Mouse (Mus musculus) lung, adult 2 months (tissue): Measurements from ENCODE around the gene Jmjd1c. TPM values are rescaled to one million over a fixed set of nuclear protein-coding genes. Genes with fewer than 3 reads are reported as not detected.
"Not testable (repeated sequence)": the region's sequence is repeated elsewhere in the genome, so short reads cannot be mapped to it uniquely, and the experiment has no call there.

ENCODE experiments used
- DNase-seq: peaks from one replicate; pipeline ENCODE4 v3.0.0; 2022
- H3K4me1 ChIP-seq: fragments of 200-500 bp; 2 replicates; pipeline ENCODE4 v1.6.1; 2011; ENCODE audit warnings: low read length; ENCODE audit not compliant: control insufficient read depth, insufficient read depth
- H3K4me3 ChIP-seq: fragments of 200-500 bp; replicated peaks from 2 replicates; pipeline ENCODE3; 2011; ENCODE audit warnings: low read depth, mild to moderate bottlenecking, control low read depth, low read length; ENCODE audit errors: extremely low read depth
- CTCF ChIP-seq: fragments of 200-500 bp; IDR thresholded peaks from 2 replicates; pipeline ENCODE4 v1.5.1; 2011; ENCODE audit warnings: mild to moderate bottlenecking, low read length, control low read depth; ENCODE audit not compliant: insufficient read depth
- POLR2A ChIP-seq: fragments of 200-500 bp; IDR thresholded peaks from 2 replicates; pipeline ENCODE4 v1.6.1; 2011; ENCODE audit warnings: low read depth, mild to moderate bottlenecking, control low read depth, low read length, borderline replicate concordance; ENCODE audit errors: extremely low read depth
- WGBS: fragments of 180-500 bp; shearing (Covaris S2); methylation state at CpG from one replicate; pipeline ENCODE4 v1.1.7; 2018; 5-methylcytosine and 5-hydroxymethylcytosine counted together
- polyA plus RNA-seq: library from polyadenylated mRNA; depleted of rRNA; stranded (reverse); fragments of >200 nt; gene quantifications from 2 replicates; pipeline ENCODE4 v1.2.3, GENCODE M21; 2012

The Jmjd1c gene
- polyA plus RNA-seq, 1 experiment = 16.4 TPM

DNA sequence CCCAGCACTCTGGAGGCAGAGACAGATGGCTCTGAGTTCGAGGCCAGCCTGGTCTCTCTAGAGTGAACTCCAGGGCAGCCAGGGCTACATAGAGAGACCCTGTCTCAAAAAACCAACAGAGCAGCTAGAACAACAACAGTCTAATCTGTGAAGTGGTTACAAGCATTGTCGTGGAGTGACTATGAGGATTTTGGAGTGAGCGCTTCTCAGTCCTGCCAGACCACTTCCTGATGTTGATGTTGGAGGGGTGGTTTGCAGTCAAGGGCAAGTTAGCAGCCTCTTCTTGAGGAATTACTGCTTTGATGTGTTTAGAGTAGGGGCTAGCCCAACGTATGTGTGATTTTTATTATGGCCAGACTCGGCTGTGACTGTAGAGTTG is 15.9 kb downstream of the Jmjd1c start:
- DNase-seq = no peak
- TF ChIP-seq POLR2A (no peak), CTCF (no peak)
- Histone ChIP-seq H3K4me3 (no peak overlapping the region), H3K4me1 (peaks cover 10% of the 10 kb centered on the region)
- WGBS = 43% methylated on average over 5 of the region's 5 CpGs

DNA sequence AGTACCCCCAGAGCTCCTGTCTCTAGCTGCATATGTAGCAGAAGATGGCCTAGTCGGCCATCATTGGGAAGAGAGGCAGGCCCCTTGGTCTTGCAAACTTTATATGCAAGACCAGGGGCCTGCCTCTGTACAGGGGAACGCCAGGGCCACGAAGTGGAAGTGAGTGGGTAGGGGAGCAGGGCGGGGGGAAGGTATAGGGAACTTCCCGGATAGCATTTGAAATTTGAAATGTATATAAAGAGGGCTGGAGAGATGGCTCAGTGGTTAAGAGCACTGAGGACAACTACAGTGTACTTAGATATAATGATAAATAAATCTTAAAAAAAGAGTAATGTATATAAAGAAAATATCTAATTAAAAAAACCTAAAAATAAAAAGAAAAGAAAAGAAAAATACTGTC is 17.0 kb downstream of the Jmjd1c start:
- not testable (repeated sequence) for DNase-seq, H3K4me1 ChIP-seq, H3K4me3 ChIP-seq
- WGBS = 85% methylated on average over 5 of the region's 5 CpGs

DNA sequence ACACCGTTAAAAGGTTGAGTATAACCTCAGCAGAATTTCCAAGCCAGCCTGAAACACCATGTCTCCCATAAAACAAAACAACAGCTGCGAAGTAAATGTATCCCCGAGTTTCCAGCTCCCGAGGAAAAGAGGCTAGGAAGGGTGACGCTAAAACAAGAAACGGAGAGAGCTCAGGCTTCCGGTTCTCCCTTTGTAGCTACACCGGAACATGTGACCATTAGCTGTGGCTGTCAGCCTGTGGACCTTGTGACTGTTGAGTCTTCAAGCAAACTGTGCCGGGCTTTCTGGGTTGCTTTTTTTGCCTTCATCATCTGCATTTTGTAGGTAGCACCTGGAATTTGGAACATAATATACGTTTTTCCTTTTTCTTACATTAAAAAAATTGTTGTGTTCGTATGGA is 17.9 kb downstream of the Jmjd1c start:
- DNase-seq = no peak
- peaks cover 4% of the 10 kb centered on the region; the same call in 1 of the 2 replicates for H3K4me1 ChIP-seq
- no peak overlapping the region for H3K4me3 ChIP-seq
- TF ChIP-seq CTCF = no peak
- no peak for TF ChIP-seq POLR2A
- 80% methylated on average over 11 of the region's 11 CpGs for WGBS

DNA sequence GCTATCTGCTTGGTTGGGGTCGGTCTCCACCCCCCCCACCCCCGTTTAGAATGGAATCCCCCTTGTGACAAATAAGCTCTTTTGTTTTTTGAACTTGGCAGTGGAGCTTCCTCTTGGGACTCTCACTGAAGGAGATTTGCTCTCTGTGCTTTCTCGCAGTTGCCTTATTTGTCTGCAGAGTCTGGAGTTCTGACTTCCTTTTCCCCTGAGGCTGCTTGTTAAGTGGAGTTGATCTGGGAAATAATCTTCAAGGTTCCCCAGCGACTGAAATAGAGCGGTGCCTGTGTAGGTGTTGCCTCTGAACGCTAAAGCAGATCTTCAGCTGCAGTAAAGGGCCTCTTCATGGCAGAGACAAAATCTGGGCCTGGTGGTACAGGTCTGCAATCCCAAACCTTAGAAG is 19.2 kb downstream of the Jmjd1c start:
- H3K4me1 ChIP-seq = peaks cover 10% of the 10 kb centered on the region
- no peak for TF ChIP-seq POLR2A
- TF ChIP-seq CTCF = no peak
- H3K4me3 ChIP-seq = no peak overlapping the region
- DNase-seq = no peak
- WGBS = 12% methylated on average over 6 of the region's 6 CpGs

DNA sequence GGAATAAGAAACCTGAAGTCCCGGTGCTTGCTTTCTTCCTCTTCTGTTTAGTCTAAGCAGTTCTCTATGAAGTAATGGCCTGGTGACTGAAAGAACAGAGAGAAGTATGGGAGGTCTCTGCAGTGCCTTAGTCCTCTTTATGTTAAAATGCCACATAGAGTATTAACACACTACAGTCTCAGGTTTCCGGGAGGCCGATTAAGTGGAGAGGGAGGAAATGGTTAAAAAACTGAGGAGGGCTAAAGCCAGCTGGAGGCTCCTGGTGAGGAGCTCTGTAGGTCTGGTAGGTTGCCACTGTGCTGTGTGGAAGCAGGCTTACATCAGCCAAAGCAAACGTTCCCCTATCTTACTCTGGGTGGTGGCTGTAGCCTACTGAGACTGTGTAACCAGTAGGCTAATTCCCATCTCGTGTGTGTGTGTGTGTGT is 19.8 kb downstream of the Jmjd1c start:
- Histone ChIP-seq H3K4me3 (no peak overlapping the region), H3K4me1 (peaks cover 15% of the 10 kb centered on the region)
- no peak for DNase-seq
- WGBS = 22% methylated on average over 5 of the region's 5 CpGs
- TF ChIP-seq CTCF (no peak), POLR2A (no peak)

DNA sequence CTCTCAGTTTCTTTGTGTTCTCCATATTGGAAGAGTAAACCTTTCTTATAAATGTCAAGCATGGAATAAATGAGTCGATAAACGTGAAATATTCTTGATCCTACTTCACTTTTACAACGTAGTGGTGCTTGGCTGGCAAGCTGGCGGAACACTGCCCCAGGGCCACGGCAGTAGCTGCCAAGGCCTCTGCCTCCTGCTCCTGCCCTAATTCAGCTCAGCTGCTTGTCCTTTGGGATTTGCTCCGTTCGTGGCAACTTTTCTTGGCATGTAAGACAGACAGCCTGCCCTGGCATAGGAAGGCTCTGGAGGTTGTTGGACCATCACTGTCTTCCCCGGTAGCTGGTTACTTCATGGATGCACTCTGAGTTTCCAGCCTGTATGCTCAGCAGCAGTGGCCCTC is 20.3 kb downstream of the Jmjd1c start:
- no peak for DNase-seq
- WGBS = 51% methylated on average over 8 of the region's 8 CpGs
- H3K4me3 ChIP-seq = no peak overlapping the region
- peaks cover 15% of the 10 kb centered on the region for H3K4me1 ChIP-seq
- TF ChIP-seq POLR2A (no peak), CTCF (no peak)

DNA sequence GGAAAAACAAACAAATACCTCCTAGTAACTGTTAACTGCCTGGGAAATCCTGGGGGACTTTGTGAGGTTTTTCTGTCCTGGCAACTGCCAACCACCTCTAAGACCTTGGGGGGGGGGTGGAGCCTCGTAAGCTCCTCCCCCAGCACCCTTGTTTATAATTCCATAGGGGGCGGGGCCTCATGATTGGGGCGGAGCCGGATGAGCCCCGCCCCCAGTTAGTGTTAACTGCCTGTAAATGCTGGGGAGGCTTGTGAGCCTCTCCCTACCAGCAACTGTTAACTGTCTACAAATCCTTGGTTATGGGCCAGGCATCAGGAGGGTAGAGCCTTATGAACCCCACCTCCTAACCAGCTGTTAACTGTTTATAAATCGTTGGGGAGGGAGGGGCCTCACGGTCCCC is 23.4 kb downstream of the Jmjd1c start:
- no peak for TF ChIP-seq CTCF
- no peak for TF ChIP-seq POLR2A
- H3K4me3 ChIP-seq = no peak overlapping the region
- no peak for DNase-seq
- WGBS = 44% methylated on average over 7 of the region's 7 CpGs
- H3K4me1 ChIP-seq = peaks cover 18% of the 10 kb centered on the region

DNA sequence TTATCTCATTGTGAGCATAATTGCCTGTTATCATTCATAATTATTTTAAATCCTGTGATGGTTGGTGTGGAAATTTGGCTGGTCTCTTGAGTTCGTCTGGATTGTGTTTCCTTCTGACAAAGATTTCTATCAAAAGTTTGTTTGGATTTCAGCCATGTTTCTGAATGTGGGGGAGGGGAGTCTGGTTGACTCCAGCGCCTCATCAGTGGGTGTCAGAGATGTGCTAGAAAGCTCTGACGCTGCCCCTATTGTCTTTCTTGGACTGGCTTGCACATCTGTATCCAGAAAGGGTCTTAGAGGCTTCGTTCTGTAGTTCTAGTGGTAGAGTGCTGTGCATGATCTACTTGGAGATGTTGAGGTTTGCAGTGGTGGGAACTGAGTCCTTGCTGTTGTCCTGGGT is 24.3 kb downstream of the Jmjd1c start:
- WGBS = 38% methylated on average over 4 of the region's 4 CpGs
- no peak for DNase-seq
- Histone ChIP-seq H3K4me1 (peaks cover 16% of the 10 kb centered on the region), H3K4me3 (no peak overlapping the region)
- TF ChIP-seq POLR2A (no peak), CTCF (no peak)

DNA sequence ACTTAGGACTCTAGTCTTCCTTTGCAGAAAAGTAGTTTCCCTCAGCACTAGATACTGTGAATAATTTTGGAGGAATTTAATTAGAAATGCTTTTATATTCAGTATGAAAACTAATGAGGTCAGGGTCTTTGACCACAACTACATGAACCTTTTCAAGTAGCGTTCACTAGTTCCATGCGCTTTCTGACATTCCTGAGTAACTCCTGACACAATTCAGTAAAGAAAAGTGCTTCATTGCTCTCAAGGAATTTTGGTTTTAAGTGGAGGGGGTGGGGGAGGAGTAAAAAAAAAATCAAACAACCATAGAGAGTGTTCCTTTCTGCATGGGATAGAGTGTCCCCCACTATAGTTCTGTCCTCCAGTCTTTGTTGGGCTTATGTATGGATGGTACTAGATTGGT is 24.7 kb downstream of the Jmjd1c start:
- Histone ChIP-seq H3K4me1 (peaks cover 14% of the 10 kb centered on the region), H3K4me3 (no peak overlapping the region)
- WGBS = 69% methylated on average over 2 of the region's 2 CpGs
- DNase-seq = no peak
- TF ChIP-seq POLR2A (no peak), CTCF (no peak)

DNA sequence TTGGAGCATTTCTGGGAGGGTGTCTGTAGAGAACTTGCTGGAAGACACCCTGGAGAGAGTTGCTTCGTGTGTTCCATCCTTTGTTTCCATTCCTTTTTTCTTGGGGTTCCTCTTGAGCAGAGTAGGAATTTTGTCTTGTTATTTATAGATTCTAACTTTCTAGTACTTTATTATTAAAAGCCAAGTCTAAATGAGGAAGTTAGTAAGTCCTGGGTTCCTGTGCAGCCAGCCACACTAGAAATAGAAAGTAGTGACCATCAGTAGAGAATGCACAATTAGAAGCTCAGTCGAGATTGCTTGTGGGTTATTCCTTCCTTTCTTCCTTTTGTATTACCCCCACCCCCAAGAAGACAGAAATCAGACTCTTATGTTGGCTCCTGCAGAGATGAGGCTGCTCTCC is 27.8 kb downstream of the Jmjd1c start:
- TF ChIP-seq POLR2A = no peak
- TF ChIP-seq CTCF = no peak
- 39% methylated on average over 2 of the region's 2 CpGs for WGBS

DNA sequence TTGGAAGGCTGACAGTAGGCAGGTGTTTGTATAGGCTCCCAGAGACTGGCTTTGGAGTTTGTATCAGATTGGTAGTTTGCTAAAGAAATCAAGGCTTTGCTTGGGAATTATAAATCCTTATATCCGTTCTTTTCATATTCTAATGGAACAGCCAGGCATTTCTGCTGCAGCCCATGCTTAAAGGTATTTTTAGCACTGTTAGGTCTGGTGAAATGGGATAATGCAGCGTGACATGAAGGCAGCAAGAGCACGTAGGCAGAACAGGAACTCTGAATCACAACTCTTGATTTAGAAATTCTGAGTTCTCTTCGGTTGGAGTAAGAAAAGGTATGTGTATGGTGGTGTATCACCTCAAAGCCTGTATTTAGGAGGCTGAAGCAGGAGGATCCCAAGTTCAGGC is 28.2 kb downstream of the Jmjd1c start:
- TF ChIP-seq POLR2A = no peak
- no peak for TF ChIP-seq CTCF
- Histone ChIP-seq H3K4me1 (peaks cover 14% of the 10 kb centered on the region), H3K4me3 (no peak overlapping the region)
- WGBS = 77% methylated on average over 4 of the region's 4 CpGs
- DNase-seq = no peak

More for the DNA sequence above, 27.8 kb downstream of the Jmjd1c start:
- no peak for DNase-seq
- H3K4me3 ChIP-seq = no peak overlapping the region
- peaks cover 14% of the 10 kb centered on the region for H3K4me1 ChIP-seq
